Mouse (Mus musculus) bone marrow macrophage, adult 2 months (primary cell): ENCODE results near the gene Htr6. TPM values are rescaled to one million over a fixed set of nuclear protein-coding genes. Genes with fewer than 3 reads are reported as not detected.

Source experiments
- H3K27ac ChIP-seq: 2 replicates; pipeline ENCODE4 v1.5.1; 2012; ENCODE audit warnings: low read depth, low read length; ENCODE audit not compliant: insufficient read depth
- H3K4me1 ChIP-seq: 2 replicates; pipeline ENCODE4 v1.6.1; 2012; ENCODE audit warnings: low read length; ENCODE audit not compliant: control insufficient read depth, insufficient read depth
- H3K4me3 ChIP-seq: 2 replicates; pipeline ENCODE4 v1.5.1; 2012; ENCODE audit warnings: mild to moderate bottlenecking, low read length, moderate library complexity; ENCODE audit not compliant: insufficient read depth
- CTCF ChIP-seq: IDR thresholded peaks from 2 replicates; pipeline ENCODE4 v1.5.1; 2012; ENCODE audit warnings: low read depth, mild to moderate bottlenecking, low read length, moderate library complexity
- POLR2A ChIP-seq: IDR thresholded peaks from 2 replicates; pipeline ENCODE4 v1.6.1; 2012; ENCODE audit warnings: mild to moderate bottlenecking, low read depth, low read length, borderline replicate concordance
- polyA plus RNA-seq: library from polyadenylated mRNA; stranded (reverse); fragments of >200 nt; gene quantifications from 2 replicates; pipeline ENCODE4 v1.2.4, GENCODE M21; 2012; ENCODE audit not compliant: missing spikeins, insufficient read depth, insufficient read length

Htr6 gene
- polyA plus RNA-seq, 1 experiment = not detected

DNA sequence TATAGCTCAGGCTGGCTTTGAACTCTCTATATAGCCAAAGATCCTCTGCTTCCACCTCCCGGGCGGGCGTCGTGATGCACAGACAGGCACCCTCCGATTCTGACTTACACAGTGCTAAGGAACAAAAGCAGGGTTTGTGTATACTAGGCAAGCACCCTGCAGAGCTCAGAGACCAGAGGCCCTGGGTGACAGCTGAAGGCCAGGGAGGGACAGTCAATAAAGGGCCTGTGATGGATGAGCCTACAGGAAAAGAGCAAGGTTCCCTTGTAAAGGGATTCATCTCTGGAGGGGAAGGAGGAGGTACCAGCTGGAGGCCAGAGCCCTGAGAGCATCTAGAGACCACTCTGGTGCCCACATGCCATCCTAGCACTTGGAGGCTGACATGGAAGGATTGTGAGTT is 22.0 kb downstream of the Htr6 start:
- TF ChIP-seq CTCF (no peak), POLR2A (no peak)
- H3K27ac ChIP-seq = no peak overlapping the region
- no peak overlapping the region for H3K4me3 ChIP-seq
- H3K4me1 ChIP-seq = 0 out of 2 replicates have a peak, but pooled peaks cover 2% of the 10 kb centered on the region

DNA sequence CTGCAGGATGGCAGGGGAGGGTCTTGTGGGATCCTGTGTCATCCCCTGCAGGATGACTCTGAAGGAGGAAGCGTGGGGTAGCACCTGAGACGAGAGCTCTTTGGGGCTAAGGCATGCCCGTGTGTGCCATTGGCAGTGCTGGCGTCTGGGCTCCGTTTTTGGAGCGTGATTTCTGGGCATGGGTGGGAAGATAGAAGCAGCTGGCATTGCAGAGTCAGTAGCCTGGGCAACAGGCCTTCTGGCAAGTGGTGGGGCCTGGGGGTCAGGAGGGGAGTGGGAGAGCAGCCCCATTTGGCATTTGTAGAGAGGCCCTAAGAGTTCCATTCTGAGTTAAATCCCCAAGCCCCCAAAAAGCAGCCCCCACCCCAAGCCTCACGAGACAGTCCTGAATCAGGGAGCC is 22.6 kb downstream of the Htr6 start:
- H3K27ac ChIP-seq = no peak overlapping the region
- H3K4me3 ChIP-seq = no peak overlapping the region
- 0 out of 2 replicates have a peak, but pooled peaks cover 2% of the 10 kb centered on the region for H3K4me1 ChIP-seq
- TF ChIP-seq CTCF (no peak), POLR2A (no peak)

DNA sequence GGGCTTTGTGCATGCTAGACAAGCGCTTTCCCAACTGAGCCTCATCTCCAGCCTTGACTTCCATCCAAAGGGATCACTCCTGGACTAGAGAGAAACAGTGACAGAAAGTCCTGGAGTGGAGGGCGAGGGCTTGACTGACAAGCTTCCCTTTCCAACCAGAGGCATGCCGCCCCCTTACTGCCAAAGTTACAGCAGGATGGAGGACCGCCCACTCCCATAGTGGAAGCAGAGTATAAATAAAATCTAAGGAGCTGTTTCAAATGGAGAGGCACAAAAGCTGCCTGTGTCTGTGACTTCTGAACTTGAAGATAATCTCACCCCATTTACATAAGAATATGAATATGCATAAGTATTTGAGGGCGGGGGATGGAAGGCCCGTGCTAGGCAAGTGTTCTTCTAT is 26.9 kb downstream of the Htr6 start:
- no peak for TF ChIP-seq POLR2A
- no peak for TF ChIP-seq CTCF

DNA sequence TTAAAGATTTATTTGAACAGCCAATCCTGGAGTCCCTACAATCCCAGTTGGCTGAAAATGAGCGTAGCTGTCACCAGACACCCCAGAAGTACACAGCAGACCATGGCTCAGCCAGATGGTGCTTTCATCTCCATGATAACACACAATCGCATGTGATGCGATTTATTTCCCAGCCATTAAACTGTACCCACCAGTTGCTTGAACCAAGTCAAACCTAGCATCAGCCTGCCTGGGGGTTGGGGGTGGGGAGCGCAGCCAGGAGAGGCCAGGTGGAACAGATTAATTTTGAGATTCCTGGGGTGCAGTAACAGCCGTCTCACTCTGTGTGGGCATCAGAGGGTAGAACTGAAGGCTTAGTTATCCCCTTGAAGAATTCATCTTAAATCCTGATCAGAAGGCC is 29.0 kb downstream of the Htr6 start:
- H3K27ac ChIP-seq = no peak overlapping the region
- H3K4me1 ChIP-seq = peaks cover 14% of the 10 kb centered on the region
- no peak overlapping the region for H3K4me3 ChIP-seq
- TF ChIP-seq CTCF (no peak), POLR2A (no peak)

More for the DNA sequence above, 26.9 kb downstream of the Htr6 start:
- Histone ChIP-seq H3K4me1 (peaks cover 6% of the 10 kb centered on the region), H3K4me3 (no peak overlapping the region), H3K27ac (no peak overlapping the region)

DNA sequence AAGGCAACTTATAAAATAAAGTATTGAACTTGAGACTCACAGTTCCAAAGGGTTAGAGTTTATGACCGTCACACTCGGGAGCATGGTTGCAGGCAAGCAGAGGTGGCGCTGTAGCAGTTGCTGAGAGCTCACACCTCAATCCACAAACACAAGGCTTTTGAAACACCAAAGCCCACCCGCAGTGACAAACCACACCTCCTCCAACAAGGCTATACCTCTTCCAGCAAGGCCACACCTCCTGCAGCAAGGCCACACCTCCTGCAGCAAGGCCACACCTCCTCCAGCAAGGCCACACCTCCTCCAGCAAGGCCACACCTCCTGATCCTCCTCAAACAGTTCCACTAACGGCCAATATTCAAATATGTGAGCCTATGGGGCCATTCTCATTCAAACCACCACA is 30.8 kb downstream of the Htr6 start:
- no peak overlapping the region for H3K27ac ChIP-seq
- no peak overlapping the region for H3K4me3 ChIP-seq
- H3K4me1 ChIP-seq = peaks cover 14% of the 10 kb centered on the region
- TF ChIP-seq POLR2A (no peak), CTCF (no peak)

DNA sequence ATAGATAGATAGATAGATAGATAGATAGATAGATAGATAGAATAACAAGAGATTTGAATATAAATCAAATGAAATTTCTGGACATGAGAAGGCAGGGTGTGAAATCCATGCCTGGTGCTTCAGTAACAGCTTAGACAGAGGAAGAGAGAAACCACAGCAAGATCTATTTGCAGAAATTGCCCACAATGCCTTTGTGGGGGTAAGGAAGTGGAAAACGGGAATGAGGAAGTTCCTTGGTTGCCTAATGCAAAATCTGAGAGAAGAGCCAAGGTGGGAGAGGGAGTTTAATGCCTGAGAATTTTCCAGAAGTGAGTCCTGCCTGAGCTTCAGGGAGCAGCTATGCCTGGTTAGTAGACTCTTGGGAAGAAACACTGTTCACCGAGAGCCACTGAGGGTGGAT is 31.8 kb downstream of the Htr6 start:
- Histone ChIP-seq H3K27ac (peak overlapping the region; percentile 71), H3K4me1 (peaks cover 14% of the 10 kb centered on the region), H3K4me3 (no peak overlapping the region)
- TF ChIP-seq CTCF (no peak), POLR2A (no peak)

DNA sequence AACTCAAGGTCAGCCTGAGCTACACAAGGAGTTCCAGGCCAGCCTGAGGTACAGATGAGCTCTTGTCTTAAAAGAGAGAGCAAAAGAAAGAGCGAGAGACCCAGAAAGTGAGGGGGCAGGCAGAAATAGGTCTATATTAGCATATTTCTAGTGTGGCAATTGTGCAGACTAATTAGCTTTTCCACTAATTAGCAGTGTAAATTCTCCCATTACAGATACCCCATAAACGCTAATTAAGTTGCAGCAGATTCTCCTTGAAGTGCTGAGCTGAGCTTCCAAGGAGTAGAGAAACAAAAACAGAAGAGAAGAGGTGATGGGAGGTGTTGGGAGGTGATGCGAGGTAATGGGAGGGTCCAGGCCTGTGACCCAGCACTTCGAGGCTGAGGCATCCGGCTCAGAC is 32.8 kb downstream of the Htr6 start:
- Histone ChIP-seq H3K4me3 (no peak overlapping the region), H3K4me1 (peaks cover 20% of the 10 kb centered on the region), H3K27ac (no peak overlapping the region)
- TF ChIP-seq CTCF = no peak
- no peak for TF ChIP-seq POLR2A

DNA sequence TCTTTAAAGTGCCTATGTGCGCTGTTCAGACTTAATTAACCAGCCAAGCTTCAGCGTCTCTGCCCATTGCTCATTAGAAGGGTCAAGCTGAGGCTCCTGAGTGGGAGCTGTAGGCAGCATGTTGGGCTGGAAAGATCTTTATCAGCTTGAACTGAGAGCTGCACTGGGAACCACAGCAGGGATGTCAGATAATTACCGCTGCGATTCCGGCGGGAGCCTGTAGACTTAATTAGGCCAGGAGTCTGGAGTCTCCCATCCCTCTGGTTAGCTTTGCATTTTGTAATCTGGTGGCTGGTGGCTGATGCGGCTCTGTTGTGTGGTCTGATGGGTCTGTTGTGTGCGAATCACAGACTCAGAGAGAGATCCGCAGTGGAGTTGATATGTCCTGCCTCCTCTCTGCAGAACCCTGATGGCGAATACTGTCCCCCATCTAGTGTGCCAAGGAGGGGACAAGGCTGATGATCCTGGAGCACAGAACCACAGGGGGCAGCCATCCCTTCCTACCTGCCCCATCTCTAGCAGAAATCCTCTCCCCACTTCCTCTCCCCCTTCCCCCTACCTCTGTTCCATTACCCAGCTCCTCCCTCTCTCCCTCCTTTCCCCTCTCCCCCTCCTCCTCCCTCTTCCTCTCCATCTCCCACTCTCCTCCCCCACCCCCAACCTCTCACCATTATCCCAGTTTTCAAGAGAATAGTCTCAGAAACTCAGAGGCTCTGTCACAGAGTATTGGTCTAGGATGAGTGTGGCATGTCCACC is 35.1 kb downstream of the Htr6 start:
- TF ChIP-seq POLR2A = no peak
- no peak for TF ChIP-seq CTCF
- Histone ChIP-seq H3K4me1 (peaks cover 20% of the 10 kb centered on the region), H3K27ac (no peak overlapping the region), H3K4me3 (no peak overlapping the region)

DNA sequence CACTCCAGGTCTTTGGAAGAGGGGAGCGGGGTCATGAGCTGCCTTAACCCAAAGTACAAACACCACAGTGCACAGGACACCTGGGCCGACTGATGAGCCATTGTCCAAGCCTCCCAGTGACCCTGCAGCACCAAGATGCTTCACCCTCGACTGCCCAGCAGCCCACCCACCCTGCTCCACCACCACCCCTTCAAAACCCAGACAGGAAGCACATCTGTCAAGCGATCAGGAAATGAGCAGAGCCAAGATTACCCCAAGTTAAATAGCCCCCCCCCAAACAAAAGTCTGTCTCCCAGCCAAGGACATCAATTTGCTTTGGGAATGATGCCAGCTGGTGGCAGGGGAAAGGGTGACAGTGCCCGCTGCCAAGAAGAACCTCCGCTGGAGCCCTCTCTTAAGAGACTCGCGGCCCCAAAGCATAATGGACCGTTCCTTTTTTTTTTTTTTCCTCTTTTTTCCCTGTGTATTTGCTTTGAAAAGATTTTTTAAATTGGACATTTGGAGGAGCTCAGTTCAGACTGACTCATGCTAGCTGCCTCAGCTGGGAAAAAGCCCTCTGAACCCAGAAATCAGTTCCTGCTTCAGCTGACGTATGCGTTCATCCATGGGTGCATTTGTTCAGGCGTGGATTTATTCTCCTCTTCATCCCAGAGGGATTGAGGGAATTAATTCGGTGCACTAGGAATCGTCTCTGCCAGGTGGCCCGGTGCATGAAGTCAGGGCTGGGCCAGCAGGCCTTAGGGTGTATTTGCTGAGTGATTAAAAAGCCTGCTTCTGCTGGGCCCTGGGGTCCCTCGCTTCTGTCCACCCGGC is 37.4 kb downstream of the Htr6 start:
- Histone ChIP-seq H3K4me3 (no peak overlapping the region), H3K27ac (no peak overlapping the region)
- TF ChIP-seq CTCF = no peak
- TF ChIP-seq POLR2A = no peak

DNA sequence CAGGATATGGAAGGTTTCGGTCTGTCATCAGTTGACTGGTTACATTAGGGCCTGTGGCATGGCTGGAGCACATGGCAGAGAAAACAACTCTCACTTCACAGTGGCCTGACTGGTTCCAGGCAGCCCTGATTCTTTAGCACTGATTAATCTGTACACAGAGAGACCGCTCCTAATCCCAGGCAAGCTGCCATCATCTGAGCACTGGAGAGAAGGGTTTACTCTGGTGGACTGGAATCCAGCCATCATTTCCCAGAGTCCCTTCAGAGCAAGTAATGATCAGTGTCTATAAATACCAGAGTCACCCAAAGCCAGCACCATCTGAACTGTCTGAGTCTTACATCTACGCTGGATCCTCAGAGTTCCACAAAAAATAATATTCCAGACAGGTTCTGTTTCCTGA is 39.6 kb downstream of the Htr6 start:
- Histone ChIP-seq H3K27ac (no peak overlapping the region), H3K4me1 (peaks cover 6% of the 10 kb centered on the region), H3K4me3 (no peak overlapping the region)
- TF ChIP-seq CTCF = no peak
- TF ChIP-seq POLR2A = no peak

More for the DNA sequence above, 37.4 kb downstream of the Htr6 start:
- H3K4me1 ChIP-seq = peaks cover 12% of the 10 kb centered on the region
